In the genomic region with DNA sequence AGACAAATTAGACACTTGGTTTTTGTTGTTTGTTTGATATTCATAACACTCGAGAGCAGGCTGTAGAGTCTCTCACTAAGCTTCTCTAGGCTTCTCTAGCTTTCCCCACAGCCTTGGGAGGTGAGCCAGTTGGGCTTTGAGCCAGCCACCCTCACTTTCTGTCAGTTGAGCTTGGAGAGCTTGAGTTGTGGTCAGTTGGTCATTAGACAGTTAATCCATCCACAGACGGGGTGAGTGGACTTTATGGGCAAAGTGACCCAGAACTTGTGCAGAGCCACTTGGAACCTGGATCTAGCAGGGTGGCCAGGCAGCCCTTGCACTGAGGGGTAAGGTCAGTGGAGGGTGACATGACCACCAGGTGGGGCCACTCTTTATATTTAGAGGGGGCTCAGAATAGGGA, we compare ENCODE assay signal across 12 mouse cellular contexts.
DNase-seq lines count a peak whose midpoint lies in the region; ATAC-seq and TF ChIP-seq lines count a peak whose summit lies in the region.
"Had no signal": no experiment of that assay in that cellular context is flagged by ENCODE, and none has a peak within 500 bp of the region (broad histone marks: within the 10 kb centered on the region; RNA-seq: fewer than 3 reads in every experiment).

No protein-coding gene starts in this region.

- no peaks in the 10 kb centered on the region for H3K27me3 ChIP-seq in hindbrain, embryonic 13.5 days
- H3K27me3 ChIP-seq: liver, embryonic 15.5 days; midbrain, embryonic 12.5 days had no signal

- no peak overlapping the region for H3K9ac ChIP-seq in hindbrain, embryonic 13.5 days
- H3K9ac ChIP-seq: liver, embryonic 15.5 days; midbrain, embryonic 12.5 days had no signal

- H3K4me2 ChIP-seq in hindbrain, embryonic 13.5 days: no peak overlapping the region
- H3K4me2 ChIP-seq: liver, embryonic 15.5 days; midbrain, embryonic 12.5 days had no signal

- no peaks in the 10 kb centered on the region for H3K36me3 ChIP-seq in hindbrain, embryonic 13.5 days
- H3K36me3 ChIP-seq: hindbrain, embryonic 10.5 days; liver, embryonic 15.5 days; midbrain, embryonic 12.5 days had no signal

- H3K4me3 ChIP-seq in left cerebral cortex, adult 2 months: no peak overlapping the region
- H3K4me3 ChIP-seq in hindbrain, embryonic 13.5 days: no peak overlapping the region
- H3K4me3 ChIP-seq: hindbrain, embryonic 10.5 days; liver, embryonic 15.5 days; midbrain, embryonic 12.5 days had no signal

- H3K9me3 ChIP-seq in hindbrain, embryonic 13.5 days: no peaks in the 10 kb centered on the region
- H3K9me3 ChIP-seq: hindbrain, embryonic 10.5 days; liver, embryonic 15.5 days; midbrain, embryonic 12.5 days had no signal

- 84% methylated on average over 2 of the region's 2 CpGs for WGBS in hindbrain, embryonic 13.5 days

- intact Hi-C loops in left cerebral cortex, adult 2 months (cut with DNase I): no loop called here
- intact Hi-C loops in left cerebral cortex, postnatal 4 days (cut with DNase I): no loop called here

- DNase-seq in left cerebral cortex, adult 2 months (ENCODE audit: extremely low spot score in 1 of 2, low spot score in 2 of 2): no peak
- no peak for DNase-seq in left cerebral cortex, postnatal 4 days
- DNase-seq in Muller cell, postnatal 12 days (ENCODE audit: inconsistent ontology term): peak; percentile 56
- DNase-seq in adrenal gland, postnatal 10 days: peak; percentile 89
- DNase-seq in kidney, postnatal 25 days: peak; percentile 80 to 88
- DNase-seq in frontal cortex, adult 2 months (ENCODE audit: extremely low spot score in 1 of 2, low spot score in 1 of 2): no peak
- no peak for DNase-seq in neural tube, embryonic 10.5 days (ENCODE audit: extremely low spot score, low spot score)
- DNase-seq: thymus, postnatal 36 days had no signal

- no peaks in the 10 kb centered on the region; the same call in 1 of the 2 replicates for H3K4me1 ChIP-seq in hindbrain, embryonic 13.5 days (replicated peaks)
- H3K4me1 ChIP-seq: liver, embryonic 15.5 days; midbrain, embryonic 12.5 days had no signal

- peak overlapping the region; percentile 79 for H3K27ac ChIP-seq in left cerebral cortex, adult 2 months
- H3K27ac ChIP-seq in hindbrain, embryonic 13.5 days: no peak overlapping the region
- H3K27ac ChIP-seq: hindbrain, embryonic 10.5 days; liver, embryonic 15.5 days; midbrain, embryonic 12.5 days had no signal

- no peak for TF ChIP-seq CTCF in left cerebral cortex, adult 2 months (IDR thresholded peaks at IDR 0.05)

- no peak for ATAC-seq in hindbrain, embryonic 13.5 days (ENCODE audit: low FRiP score)

Comparison
In these comparisons a context has a peak if more than half of its experiments do, and no peak if none do; other contexts are left out.
1. DNase-seq: peak in Muller cell, postnatal 12 days (single experiment), adrenal gland, postnatal 10 days (single experiment) and kidney, postnatal 25 days (2 of 2); none in left cerebral cortex, adult 2 months (0 of 2), left cerebral cortex, postnatal 4 days (single experiment), frontal cortex, adult 2 months (0 of 2) and neural tube, embryonic 10.5 days (single experiment).